Mouse (Mus musculus) midbrain, embryonic 12.5 days (tissue): ENCODE results near the gene Nicn1. TPM values are rescaled to one million over a fixed set of nuclear protein-coding genes. Genes with fewer than 3 reads are reported as not detected.

Source experiments
- ATAC-seq: fragments of 200-750 bp; cut with Nextera tagmentation; 2 replicates; pipeline ENCODE4 v1.8.0; 2017; ENCODE audit warnings: low read depth, moderate TSS enrichment, moderate library complexity; ENCODE audit not compliant: low FRiP score
- H3K27ac ChIP-seq: fragments of 300-500 bp; sonication (generic); replicated peaks from 2 replicates; pipeline ENCODE4 v1.5.1; 2016; ENCODE audit warnings: mild to moderate bottlenecking
- H3K27me3 ChIP-seq: fragments of 300-500 bp; sonication (generic); 2 replicates; pipeline ENCODE4 v1.6.1; 2016; ENCODE audit warnings: mild to moderate bottlenecking
- H3K36me3 ChIP-seq: fragments of 300-500 bp; sonication (generic); 2 replicates; pipeline ENCODE4 v1.6.1; 2016
- H3K4me1 ChIP-seq: fragments of 300-500 bp; sonication (generic); 2 replicates; pipeline ENCODE4 v1.6.1; 2016
- H3K4me2 ChIP-seq: fragments of 300-500 bp; sonication (generic); replicated peaks from 2 replicates; pipeline ENCODE4 v1.6.1; 2016; ENCODE audit warnings: mild to moderate bottlenecking, moderate library complexity
- H3K4me3 ChIP-seq: fragments of 300-500 bp; sonication (generic); 2 replicates; pipeline ENCODE4 v1.5.1; 2016; ENCODE audit warnings: mild to moderate bottlenecking
- H3K9ac ChIP-seq: fragments of 300-500 bp; sonication (generic); replicated peaks from 2 replicates; pipeline ENCODE4 v1.6.1; 2016; ENCODE audit warnings: mild to moderate bottlenecking, moderate library complexity
- H3K9me3 ChIP-seq: fragments of 300-500 bp; sonication (generic); 2 replicates; pipeline ENCODE4 v1.6.1; 2016; ENCODE audit warnings: mild to moderate bottlenecking
- WGBS: fragments of 180-500 bp; shearing (Covaris S2); methylation state at CpG from one replicate; pipeline ENCODE4 v1.1.7; 2016; 5-methylcytosine and 5-hydroxymethylcytosine counted together
- polyA plus RNA-seq: library from polyadenylated mRNA; unstranded; fragments of >200 nt; fragmentation: Nextera tagmentation; extraction: Ambion mirVana; gene quantifications from 2 replicates; pipeline ENCODE4 v1.2.1, GENCODE M21; 2016

Nicn1 gene
- 67.9 and 78.4 TPM in 2 replicates for polyA plus RNA-seq

GRCm38 (mm10) chr9:108290016-108290750, at the start of gene Nicn1:
TSS of gene Nicn1 (plus strand) at chr9:108290429.
- Histone ChIP-seq H3K4me1 (peaks cover 10% of the 10 kb centered on the region), H3K27me3 (no peaks in the 10 kb centered on the region), H3K9ac (peak within 1 kb of the TSS; percentile 63), H3K9me3 (no peaks in the 10 kb centered on the region), H3K27ac (peak within 1 kb of the TSS; percentile 90), H3K4me3 (peak within 1 kb of the TSS; percentile 58), H3K4me2 (peak within 1 kb of the TSS; percentile 66), H3K36me3 (peaks cover 15% of the 10 kb centered on the region; the same call in 1 of the 2 replicates)
- under 1% methylated on average over 32 of the region's 32 CpGs for WGBS
- peak; percentile 97 for ATAC-seq

GRCm38 (mm10) chr9:108244540-108244939, 45.7 kb upstream of the Nicn1 start:
- no peaks in the 10 kb centered on the region for H3K4me1 ChIP-seq
- no peak overlapping the region for H3K27ac ChIP-seq
- no peak for ATAC-seq
- H3K9ac ChIP-seq = no peak overlapping the region
- no peaks in the 10 kb centered on the region for H3K27me3 ChIP-seq
- H3K4me2 ChIP-seq = no peak overlapping the region
- WGBS = 97% methylated on average over 3 of the region's 3 CpGs
- H3K9me3 ChIP-seq = no peaks in the 10 kb centered on the region
- peaks cover 28% of the 10 kb centered on the region for H3K36me3 ChIP-seq
- no peak overlapping the region for H3K4me3 ChIP-seq

- Histone ChIP-seq H3K4me2 (no peak overlapping the region), H3K36me3 (peaks cover 29% of the 10 kb centered on the region), H3K9me3 (no peaks in the 10 kb centered on the region), H3K4me3 (no peak overlapping the region), H3K27me3 (no peaks in the 10 kb centered on the region), H3K27ac (no peak overlapping the region), H3K4me1 (no peaks in the 10 kb centered on the region), H3K9ac (no peak overlapping the region)
- WGBS = 89% methylated on average over 3 of the region's 3 CpGs
- no peak for ATAC-seq
Measured at GRCm38 (mm10) chr9:108244984-108245383, 45.2 kb upstream of the Nicn1 start.

GRCm38 (mm10) chr9:108248957-108249356, 41.3 kb upstream of the Nicn1 start:
- no peaks in the 10 kb centered on the region for H3K27me3 ChIP-seq
- H3K27ac ChIP-seq = no peak overlapping the region
- no peak for ATAC-seq
- WGBS = 77% methylated on average over 5 of the region's 5 CpGs
- H3K9me3 ChIP-seq = no peaks in the 10 kb centered on the region
- no peaks in the 10 kb centered on the region for H3K4me1 ChIP-seq
- H3K4me3 ChIP-seq = no peak overlapping the region
- no peak overlapping the region for H3K4me2 ChIP-seq
- H3K9ac ChIP-seq = no peak overlapping the region
- peaks cover 47% of the 10 kb centered on the region for H3K36me3 ChIP-seq

GRCm38 (mm10) chr9:108251877-108252276, 38.4 kb upstream of the Nicn1 start:
- Histone ChIP-seq H3K9me3 (no peaks in the 10 kb centered on the region), H3K27ac (no peak overlapping the region), H3K9ac (no peak overlapping the region), H3K36me3 (peaks cover 40% of the 10 kb centered on the region), H3K4me1 (no peaks in the 10 kb centered on the region), H3K4me3 (no peak overlapping the region), H3K4me2 (no peak overlapping the region), H3K27me3 (no peaks in the 10 kb centered on the region)
- whole genome bisulfite sequencing = 93% methylated on average over 6 of the region's 6 CpGs
- no peak for ATAC-seq

GRCm38 (mm10) chr9:108252766-108253165, 37.5 kb upstream of the Nicn1 start:
- no peaks in the 10 kb centered on the region for H3K9me3 ChIP-seq
- no peak for ATAC-seq
- no peak overlapping the region for H3K9ac ChIP-seq
- H3K4me1 ChIP-seq = no peaks in the 10 kb centered on the region
- H3K4me3 ChIP-seq = no peak overlapping the region
- WGBS = 96% methylated on average over 7 of the region's 7 CpGs
- H3K36me3 ChIP-seq = peaks cover 35% of the 10 kb centered on the region
- H3K4me2 ChIP-seq = no peak overlapping the region
- H3K27ac ChIP-seq = no peak overlapping the region
- H3K27me3 ChIP-seq = no peaks in the 10 kb centered on the region

- Histone ChIP-seq H3K27me3 (no peaks in the 10 kb centered on the region), H3K9ac (no peak overlapping the region), H3K4me1 (peaks cover 27% of the 10 kb centered on the region), H3K4me2 (no peak overlapping the region), H3K27ac (no peak overlapping the region), H3K36me3 (no peaks in the 10 kb centered on the region), H3K4me3 (no peak overlapping the region), H3K9me3 (no peaks in the 10 kb centered on the region)
- WGBS = 89% methylated on average over 4 of the region's 4 CpGs
- no peak for ATAC-seq
Measured at GRCm38 (mm10) chr9:108260526-108260925, 29.7 kb upstream of the Nicn1 start.

- H3K4me1 ChIP-seq = peaks cover 27% of the 10 kb centered on the region
- peak overlapping the region; percentile 79 for H3K4me2 ChIP-seq
- H3K9ac ChIP-seq = 0 out of 2 replicates have a peak overlapping the region, but pooled peaks have one; percentile 92
- ATAC-seq = no peak
- H3K27me3 ChIP-seq = no peaks in the 10 kb centered on the region
- H3K27ac ChIP-seq = no peak overlapping the region
- H3K4me3 ChIP-seq = 0 out of 2 replicates have a peak overlapping the region, but pooled peaks have one; percentile 91
- 74% methylated on average over 7 of the region's 7 CpGs for WGBS
- H3K36me3 ChIP-seq = no peaks in the 10 kb centered on the region
- H3K9me3 ChIP-seq = no peaks in the 10 kb centered on the region
Measured at GRCm38 (mm10) chr9:108261865-108262264, 28.4 kb upstream of the Nicn1 start.

GRCm38 (mm10) chr9:108262494-108263049, 27.7 kb upstream of the Nicn1 start:
- Histone ChIP-seq H3K4me2 (peak overlapping the region; percentile 79), H3K27ac (peak overlapping the region; percentile 87), H3K4me1 (peaks cover 27% of the 10 kb centered on the region), H3K9ac (peak overlapping the region; percentile 92), H3K9me3 (no peaks in the 10 kb centered on the region), H3K36me3 (no peaks in the 10 kb centered on the region), H3K4me3 (peak overlapping the region; percentile 91), H3K27me3 (no peaks in the 10 kb centered on the region)
- WGBS = 44% methylated on average over 11 of the region's 11 CpGs
- no peak for ATAC-seq

- peak overlapping the region; percentile 91 for H3K4me3 ChIP-seq
- no peaks in the 10 kb centered on the region for H3K9me3 ChIP-seq
- WGBS = 0% methylated on average over 57 of the region's 62 CpGs
- peaks cover 27% of the 10 kb centered on the region for H3K4me1 ChIP-seq
- peak overlapping the region; percentile 92 for H3K9ac ChIP-seq
- H3K36me3 ChIP-seq = no peaks in the 10 kb centered on the region
- peak overlapping the region; percentile 79 for H3K4me2 ChIP-seq
- peak overlapping the region; percentile 87 for H3K27ac ChIP-seq
- H3K27me3 ChIP-seq = no peaks in the 10 kb centered on the region
- ATAC-seq = no peak; the same call in none of the 2 replicates
Measured at GRCm38 (mm10) chr9:108263131-108263681, 27.0 kb upstream of the Nicn1 start.

- Histone ChIP-seq H3K27ac (peak within 1 kb of the TSS; percentile 87), H3K4me3 (peak within 1 kb of the TSS; percentile 91), H3K27me3 (no peaks in the 10 kb centered on the region), H3K4me1 (peaks cover 27% of the 10 kb centered on the region), H3K36me3 (no peaks in the 10 kb centered on the region), H3K9ac (peak within 1 kb of the TSS; percentile 92), H3K4me2 (peak within 1 kb of the TSS; percentile 79), H3K9me3 (no peaks in the 10 kb centered on the region)
- peak; percentile 99 for ATAC-seq
- WGBS = under 1% methylated on average over 58 of the region's 71 CpGs
Measured at GRCm38 (mm10) chr9:108263690-108264190, 26.5 kb upstream of the Nicn1 start, which contains the start of gene Dag1. TSS of gene Dag1 (minus strand) at chr9:108263958.
